Mouse (Mus musculus): Measurements from ENCODE around the gene Slc3a2. TPM values are rescaled to one million over a fixed set of nuclear protein-coding genes. Genes with fewer than 3 reads are reported as not detected.
"Not testable (repeated sequence)": the region's sequence is repeated elsewhere in the genome, so short reads cannot be mapped to it uniquely, and the experiment has no call there.

The Slc3a2 gene
- 10 to 100 TPM; 62.4 to 66.3 TPM for total RNA-seq (2021)

GRCm38 (mm10) chr19:8722907-8723573 lies at the start of gene Slc3a2:
Gene Slc3a2, minus strand, starts transcription at chr19:8723369.
- peak; percentile 96 for DNase-seq

DNA sequence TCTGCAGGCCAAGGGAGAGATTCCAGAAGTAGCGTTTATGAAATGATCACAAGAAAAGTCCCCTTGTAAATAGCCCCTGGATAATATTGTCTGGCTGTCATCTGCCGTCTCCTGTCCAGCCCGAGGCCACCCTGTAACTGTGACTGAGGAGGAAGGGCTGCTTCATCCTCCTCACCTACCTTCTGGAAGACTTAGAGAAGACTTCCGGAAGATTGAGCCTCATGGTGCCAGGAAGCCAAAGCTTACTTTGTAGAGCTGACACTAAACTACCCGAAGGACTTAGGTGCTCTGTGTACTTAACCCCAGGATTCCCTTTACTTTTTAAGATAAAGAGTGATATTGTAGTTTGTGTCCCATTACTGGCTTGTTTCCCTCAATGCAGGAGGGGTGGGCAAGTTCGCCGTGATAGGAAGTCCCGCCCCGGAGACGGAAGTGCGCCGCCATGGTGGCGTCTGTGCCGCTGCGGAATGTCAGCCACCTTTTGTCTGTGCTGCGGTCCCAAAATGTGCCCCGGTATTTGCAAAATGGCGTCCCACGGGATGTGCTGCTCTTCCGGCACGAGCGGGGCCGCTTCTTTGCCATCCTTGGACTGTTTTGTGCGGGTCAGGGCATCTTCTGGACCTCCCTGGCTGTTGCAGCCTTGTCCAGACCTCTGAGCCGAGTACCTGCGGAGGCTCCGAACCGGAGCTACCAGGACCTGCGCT lies 47.5 kb upstream of the Slc3a2 start, which contains the start of gene Tmem223:
Gene Tmem223, plus strand, starts transcription at position 430 of the 704 bp plus-strand sequence.
- DNase-seq = peak; percentile 88

DNA sequence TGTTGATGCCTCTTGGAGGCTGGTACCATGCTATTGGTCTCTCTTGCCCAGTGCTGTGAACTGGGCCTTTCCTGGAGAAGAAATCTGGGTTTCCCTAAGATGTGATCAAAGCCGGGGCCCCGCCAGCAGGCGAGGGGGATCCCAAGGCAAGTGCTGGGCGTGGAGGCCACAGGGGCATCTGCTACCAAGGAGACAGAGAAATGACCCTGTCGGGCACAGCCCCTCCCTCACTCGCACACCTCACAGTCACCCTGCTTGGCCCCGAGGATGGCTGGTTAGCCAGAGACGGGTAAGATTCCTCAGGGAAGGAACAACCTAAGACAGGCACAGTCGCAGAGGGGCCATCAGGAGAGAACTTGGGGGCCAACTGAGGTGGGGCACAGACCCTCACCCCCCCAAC lies 42.4 kb upstream of the Slc3a2 start:
- DNase-seq = no peak

GRCm38 (mm10) chr19:8763276-8763675 lies 40.1 kb upstream of the Slc3a2 start:
- no peak for DNase-seq

DNA sequence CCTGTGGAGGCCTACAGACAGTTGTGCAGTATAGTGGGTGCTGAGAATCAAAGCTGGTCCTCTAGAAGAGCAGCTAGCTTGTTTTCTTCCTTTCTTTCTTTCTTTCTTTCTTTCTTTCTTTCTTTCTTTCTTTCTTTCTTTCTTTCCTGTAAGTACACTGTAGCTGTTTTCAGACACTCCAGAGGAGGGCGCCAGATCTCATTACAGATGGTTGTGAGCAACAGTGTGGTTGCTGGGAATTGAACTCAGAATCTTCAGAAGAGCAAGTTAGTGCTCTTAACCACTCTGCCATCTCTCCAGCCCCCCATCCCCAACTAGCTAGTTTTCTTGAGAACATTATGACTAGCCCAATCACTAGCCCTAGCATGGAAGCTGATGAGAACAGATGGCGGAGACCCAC lies 37.6 kb upstream of the Slc3a2 start:
- DNase-seq = peak; percentile 12

- no peak for DNase-seq
These were observed 35.7 kb upstream of the Slc3a2 start for GRCm38 (mm10) chr19:8758899-8759298.

GRCm38 (mm10) chr19:8757471-8757998 lies 34.4 kb upstream of the Slc3a2 start:
- DNase-seq = no peak

GRCm38 (mm10) chr19:8756635-8757387 lies 33.6 kb upstream of the Slc3a2 start, which contains the start of gene Nxf1:
Gene Nxf1, plus strand, starts transcription at chr19:8757073.
- peak; percentile 96 for DNase-seq

DNA sequence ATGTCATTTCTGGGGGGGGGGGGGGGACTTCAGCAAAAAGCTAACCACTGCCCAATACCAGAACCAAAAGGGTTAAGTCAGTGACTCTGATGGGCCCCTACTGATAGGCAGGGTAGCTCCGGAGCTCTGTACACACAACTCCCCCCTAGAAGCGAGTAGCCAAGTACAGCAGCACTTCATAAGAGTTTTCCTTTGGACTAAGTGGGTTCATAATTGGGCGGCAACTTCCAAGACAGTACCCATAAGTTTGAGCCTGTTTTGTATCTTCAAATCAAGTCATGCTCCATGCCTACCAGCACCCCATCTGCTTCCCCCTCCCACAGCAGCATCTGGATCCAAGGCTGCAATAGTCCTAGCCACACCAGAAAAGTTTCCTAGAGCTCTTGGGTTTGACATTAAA lies 32.5 kb upstream of the Slc3a2 start:
- no peak for DNase-seq

- DNase-seq = no peak
These were observed 24.2 kb upstream of the Slc3a2 start for GRCm38 (mm10) chr19:8747368-8747767.

GRCm38 (mm10) chr19:8745382-8745781 lies 22.2 kb upstream of the Slc3a2 start:
- no peak for DNase-seq

- no peak for DNase-seq
These were observed 19.0 kb upstream of the Slc3a2 start for GRCm38 (mm10) chr19:8742176-8742575.

- DNase-seq = peak; percentile 95
These were observed 18.2 kb upstream of the Slc3a2 start, which contains the start of gene Stx5a for GRCm38 (mm10) chr19:8741243-8741869. Gene Stx5a, plus strand, starts transcription at chr19:8741413.

- DNase-seq = peak; percentile 22
These were observed 17.4 kb upstream of the Slc3a2 start, which contains the start of gene 1700092M07Rik for GRCm38 (mm10) chr19:8740603-8741002. Gene 1700092M07Rik, plus strand, starts transcription at chr19:8740718.

DNA sequence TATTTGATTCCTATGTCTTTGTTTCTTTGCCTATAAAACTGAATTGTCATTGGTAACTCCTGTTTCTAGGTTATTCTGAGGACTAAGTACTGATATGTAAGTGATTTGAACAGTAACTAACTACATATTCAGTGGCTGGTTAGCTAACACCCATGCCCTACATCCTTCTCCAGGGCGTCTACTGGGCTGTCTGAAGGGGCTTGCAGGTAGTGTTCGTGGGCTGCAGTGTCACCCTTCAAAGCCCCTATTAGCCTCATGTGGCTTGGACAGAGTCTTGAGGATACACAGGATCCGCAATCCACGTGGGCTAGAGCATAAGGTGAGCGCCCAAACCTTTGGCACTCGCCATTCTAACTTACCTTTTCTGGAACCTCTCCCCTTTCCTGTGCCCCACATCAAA lies 16.5 kb upstream of the Slc3a2 start:
- DNase-seq = no peak

DNA sequence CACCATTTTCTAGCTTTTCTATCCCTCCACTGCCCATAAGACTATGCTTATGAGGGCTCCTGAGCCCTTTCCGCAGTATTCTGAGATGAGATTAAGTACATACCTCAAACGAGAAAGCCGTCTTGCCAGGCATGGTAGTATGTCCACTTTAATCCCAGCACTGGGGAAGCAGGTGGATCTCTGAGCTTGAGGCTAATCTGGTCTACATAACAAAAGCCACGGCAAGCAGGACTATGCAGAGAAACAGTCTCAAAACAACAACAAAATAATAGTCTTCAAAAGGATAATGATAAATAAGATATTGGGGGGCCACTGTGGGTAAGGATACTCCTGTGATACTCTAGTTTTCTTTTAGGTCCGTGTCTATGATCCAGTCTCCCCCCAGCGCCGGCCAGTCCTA lies 15.7 kb upstream of the Slc3a2 start:
- DNase-seq = no peak

DNA sequence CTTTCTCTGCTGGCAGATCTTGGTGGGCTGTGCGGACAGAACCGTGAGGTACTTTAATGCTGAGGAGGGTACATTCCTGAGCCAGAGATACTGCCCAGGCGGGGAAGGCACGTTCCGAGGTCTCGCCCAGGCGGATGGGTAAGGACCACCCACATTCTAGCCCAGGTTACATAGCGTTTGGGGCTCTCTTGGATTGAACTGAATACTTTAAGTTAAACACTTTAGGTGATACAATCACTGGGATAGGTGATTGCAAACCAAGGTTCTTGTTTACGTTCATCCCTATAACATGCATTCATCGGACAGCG lies 12.9 kb upstream of the Slc3a2 start:
- no peak for DNase-seq

- DNase-seq = peak; percentile 94
These were observed 12.4 kb upstream of the Slc3a2 start, which contains the start of gene Wdr74 for GRCm38 (mm10) chr19:8735389-8736159. Gene Wdr74, plus strand, starts transcription at chr19:8735827.

DNA sequence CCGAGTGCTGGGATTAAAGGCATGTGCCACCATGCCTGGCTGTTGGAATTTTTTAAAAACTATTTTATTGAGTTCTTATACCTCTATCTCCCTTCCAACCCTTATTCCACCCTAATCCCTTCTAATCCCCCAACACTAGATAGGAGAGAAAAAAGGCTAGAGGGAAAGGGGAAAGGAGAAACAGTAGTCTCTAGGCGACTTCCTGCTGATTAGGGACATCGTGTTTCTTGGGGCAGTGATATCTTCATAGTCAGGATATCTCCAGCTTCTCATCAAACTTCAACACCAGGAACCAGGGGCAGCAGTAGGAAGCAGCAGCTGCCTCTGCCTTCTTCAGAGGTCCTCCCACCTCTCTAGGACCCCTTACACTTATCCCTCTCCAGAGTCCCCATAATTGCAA lies 11.2 kb upstream of the Slc3a2 start:
- no peak for DNase-seq

DNA sequence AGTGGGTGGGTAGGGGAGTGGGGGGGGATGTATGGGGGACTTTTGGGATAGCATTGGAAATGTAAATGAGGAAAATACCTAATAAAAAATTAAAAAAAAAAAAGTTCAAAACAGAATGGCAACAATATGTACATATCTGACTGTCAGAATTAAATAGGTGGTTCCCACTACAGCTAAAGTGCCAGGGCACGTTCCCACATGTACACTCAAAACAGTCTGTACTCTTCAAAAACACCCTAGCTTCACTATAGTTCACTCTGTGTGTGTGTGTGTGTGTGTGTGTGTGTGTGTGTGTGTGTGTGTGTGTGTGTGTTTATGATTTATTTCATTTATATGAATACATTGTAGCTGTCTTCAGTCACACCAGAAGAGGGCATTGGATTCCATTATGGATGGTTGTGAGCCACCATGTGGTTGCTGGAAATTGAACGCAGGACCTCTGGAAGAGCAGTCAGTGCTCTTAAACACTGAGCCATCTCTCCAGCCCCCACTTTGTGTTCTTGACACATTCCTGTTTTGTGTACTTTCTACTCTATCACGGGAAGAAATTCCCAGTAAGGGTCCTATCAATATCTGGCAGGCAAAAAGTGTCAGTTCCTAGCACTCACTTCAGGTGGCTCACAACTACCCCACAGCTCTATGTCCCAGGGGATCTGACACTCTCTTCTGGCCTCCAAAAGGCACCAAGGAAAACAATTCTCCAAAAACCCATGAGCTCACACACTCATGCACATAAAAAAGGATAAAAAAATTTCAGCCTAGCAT lies 5.3 kb upstream of the Slc3a2 start:
- not testable (repeated sequence) for DNase-seq
